Mouse (Mus musculus): ENCODE data around the gene Dlg1. TPM values are rescaled to one million over a fixed set of nuclear protein-coding genes. Genes with fewer than 3 reads are reported as not detected.
A peak's percentile ranks its signal among the peaks of the same experiment; 100 is the strongest.

The Dlg1 gene
- polyA plus RNA-seq, 1 experiment from 2014 or later = 13.3 TPM

GRCm38 (mm10) chr16:31658539-31659334 is 4.5 kb upstream of the Dlg1 start:
- 72% methylated on average over 6 of the region's 6 CpGs for WGBS

GRCm38 (mm10) chr16:31659453-31659852 is 3.8 kb upstream of the Dlg1 start:
- no peak overlapping the region for H3K27ac ChIP-seq
- H3K27me3 ChIP-seq (replicated peaks) = 0 out of 2 replicates have a peak, but pooled peaks cover 8% of the 10 kb centered on the region
- 75% methylated on average over 5 of the region's 5 CpGs for WGBS
- no peak overlapping the region for H3K4me3 ChIP-seq
- no peaks in the 10 kb centered on the region for H3K36me3 ChIP-seq (replicated peaks)
- no peak overlapping the region for H3K4me2 ChIP-seq
- ATAC-seq (replicated peaks) = no peak
- H3K9ac ChIP-seq = no peak overlapping the region
- H3K9me3 ChIP-seq = no peaks in the 10 kb centered on the region
- peaks cover 4% of the 10 kb centered on the region for H3K4me1 ChIP-seq

More at GRCm38 (mm10) chr16:31658539-31659334, 4.5 kb upstream of the Dlg1 start:
- no peak for ATAC-seq (replicated peaks)
- Histone ChIP-seq H3K27ac (no peak overlapping the region), H3K4me3 (no peak overlapping the region), H3K9ac (no peak overlapping the region), H3K4me2 (no peak overlapping the region), H3K36me3 (replicated peaks) (no peaks in the 10 kb centered on the region), H3K4me1 (peaks cover 4% of the 10 kb centered on the region), H3K27me3 (replicated peaks) (0 out of 2 replicates have a peak, but pooled peaks cover 8% of the 10 kb centered on the region), H3K9me3 (no peaks in the 10 kb centered on the region)

GRCm38 (mm10) chr16:31662556-31663378 is 476 bp upstream of the Dlg1 start:
- WGBS = 12% methylated on average over 22 of the region's 22 CpGs
- peak overlapping the region; percentile 82 for H3K4me2 ChIP-seq
- H3K9ac ChIP-seq = no peak overlapping the region
- H3K4me1 ChIP-seq = peaks cover 14% of the 10 kb centered on the region
- H3K36me3 ChIP-seq (replicated peaks) = no peaks in the 10 kb centered on the region
- H3K9me3 ChIP-seq = no peaks in the 10 kb centered on the region
- H3K27ac ChIP-seq = no peak overlapping the region
- ATAC-seq (replicated peaks) = no peak
- 0 out of 2 replicates have a peak, but pooled peaks cover 8% of the 10 kb centered on the region for H3K27me3 ChIP-seq (replicated peaks)
- peak overlapping the region; percentile 79 for H3K4me3 ChIP-seq

- Histone ChIP-seq H3K4me2 (peak overlapping the region; percentile 82), H3K9me3 (no peaks in the 10 kb centered on the region), H3K4me1 (peaks cover 14% of the 10 kb centered on the region), H3K27ac (peak overlapping the region; percentile 76), H3K4me3 (peak overlapping the region; percentile 79), H3K9ac (peak overlapping the region; percentile 47), H3K36me3 (replicated peaks) (no peaks in the 10 kb centered on the region), H3K27me3 (replicated peaks) (0 out of 2 replicates have a peak, but pooled peaks cover 8% of the 10 kb centered on the region)
- under 1% methylated on average over 32 of the region's 36 CpGs for WGBS
- peak; percentile 89 for ATAC-seq (replicated peaks)
These were observed 999 bp downstream of the Dlg1 start for GRCm38 (mm10) chr16:31664287-31664597.

- no peaks in the 10 kb centered on the region for H3K36me3 ChIP-seq (replicated peaks)
These were observed 9.0 kb downstream of the Dlg1 start for GRCm38 (mm10) chr16:31672202-31672601.

GRCm38 (mm10) chr16:31677463-31677862 is 14.2 kb downstream of the Dlg1 start:
- no peak overlapping the region for H3K9ac ChIP-seq
- no peak overlapping the region for H3K4me3 ChIP-seq
- H3K9me3 ChIP-seq = no peaks in the 10 kb centered on the region
- H3K4me2 ChIP-seq = no peak overlapping the region
- no peak for ATAC-seq (replicated peaks)
- no peaks in the 10 kb centered on the region for H3K36me3 ChIP-seq (replicated peaks)
- H3K27ac ChIP-seq = no peak overlapping the region
- 94% methylated on average over 4 of the region's 4 CpGs for WGBS
- H3K4me1 ChIP-seq = no peaks in the 10 kb centered on the region
- no peaks in the 10 kb centered on the region for H3K27me3 ChIP-seq (replicated peaks)

More at GRCm38 (mm10) chr16:31672202-31672601, 9.0 kb downstream of the Dlg1 start:
- Histone ChIP-seq H3K4me3 (no peak overlapping the region), H3K4me2 (no peak overlapping the region), H3K27me3 (replicated peaks) (no peaks in the 10 kb centered on the region), H3K9me3 (no peaks in the 10 kb centered on the region), H3K27ac (no peak overlapping the region), H3K9ac (no peak overlapping the region), H3K4me1 (no peaks in the 10 kb centered on the region)
- no peak for ATAC-seq (replicated peaks)
- WGBS = 95% methylated on average over 1 of the region's 1 CpGs

GRCm38 (mm10) chr16:31682291-31682690 is 19.0 kb downstream of the Dlg1 start:
- no peaks in the 10 kb centered on the region for H3K4me1 ChIP-seq
- H3K36me3 ChIP-seq (replicated peaks) = no peaks in the 10 kb centered on the region
- no peak for ATAC-seq (replicated peaks)
- no peak overlapping the region for H3K27ac ChIP-seq
- H3K27me3 ChIP-seq (replicated peaks) = no peaks in the 10 kb centered on the region
- no peak overlapping the region for H3K9ac ChIP-seq
- H3K4me2 ChIP-seq = no peak overlapping the region
- H3K4me3 ChIP-seq = no peak overlapping the region
- WGBS = 97% methylated on average over 6 of the region's 6 CpGs
- H3K9me3 ChIP-seq = no peaks in the 10 kb centered on the region

GRCm38 (mm10) chr16:31683670-31684430 is 20.6 kb downstream of the Dlg1 start:
- no peak overlapping the region for H3K9ac ChIP-seq
- H3K4me3 ChIP-seq = no peak overlapping the region
- H3K36me3 ChIP-seq (replicated peaks) = no peaks in the 10 kb centered on the region
- ATAC-seq (replicated peaks) = no peak
- no peak overlapping the region for H3K4me2 ChIP-seq
- no peaks in the 10 kb centered on the region for H3K9me3 ChIP-seq
- H3K4me1 ChIP-seq = no peaks in the 10 kb centered on the region
- H3K27me3 ChIP-seq (replicated peaks) = no peaks in the 10 kb centered on the region
- WGBS = 86% methylated on average over 9 of the region's 9 CpGs
- no peak overlapping the region for H3K27ac ChIP-seq

GRCm38 (mm10) chr16:31684771-31685170 is 21.5 kb downstream of the Dlg1 start:
- no peaks in the 10 kb centered on the region for H3K36me3 ChIP-seq (replicated peaks)
- H3K4me2 ChIP-seq = no peak overlapping the region
- H3K9ac ChIP-seq = no peak overlapping the region
- H3K4me1 ChIP-seq = no peaks in the 10 kb centered on the region
- ATAC-seq (replicated peaks) = no peak
- no peaks in the 10 kb centered on the region for H3K27me3 ChIP-seq (replicated peaks)
- no peak overlapping the region for H3K4me3 ChIP-seq
- WGBS = 93% methylated on average over 4 of the region's 4 CpGs
- H3K9me3 ChIP-seq = no peaks in the 10 kb centered on the region
- no peak overlapping the region for H3K27ac ChIP-seq

- Histone ChIP-seq H3K27ac (no peak overlapping the region), H3K4me2 (no peak overlapping the region), H3K36me3 (replicated peaks) (no peaks in the 10 kb centered on the region), H3K9me3 (no peaks in the 10 kb centered on the region), H3K27me3 (replicated peaks) (no peaks in the 10 kb centered on the region), H3K9ac (no peak overlapping the region), H3K4me3 (no peak overlapping the region), H3K4me1 (no peaks in the 10 kb centered on the region)
- no peak for ATAC-seq (replicated peaks)
These were observed 24.5 kb downstream of the Dlg1 start for GRCm38 (mm10) chr16:31687766-31688165.

GRCm38 (mm10) chr16:31695286-31696020 is 32.2 kb downstream of the Dlg1 start:
- ATAC-seq (replicated peaks) = no peak
- Histone ChIP-seq H3K4me3 (peak overlapping the region; percentile 20), H3K36me3 (replicated peaks) (no peaks in the 10 kb centered on the region), H3K4me1 (peaks cover 7% of the 10 kb centered on the region), H3K27ac (0 out of 2 replicates have a peak overlapping the region, but pooled peaks have one; percentile 29), H3K4me2 (peak overlapping the region; percentile 38), H3K27me3 (replicated peaks) (no peaks in the 10 kb centered on the region), H3K9me3 (no peaks in the 10 kb centered on the region), H3K9ac (no peak overlapping the region)
- 41% methylated on average over 11 of the region's 11 CpGs for WGBS

Measured in midbrain, embryonic 15.5 days (tissue).